Mouse (Mus musculus): ENCODE measurements around the gene Mink1. TPM values are rescaled to one million over a fixed set of nuclear protein-coding genes. Genes with fewer than 3 reads are reported as not detected.
A peak's percentile ranks its signal among the peaks of the same experiment; 100 is the strongest.
"Not testable (repeated sequence)": the region's sequence is repeated elsewhere in the genome, so short reads cannot be mapped to it uniquely, and the experiment has no call there.

The Mink1 gene
- total RNA-seq (2021) = 100 to 1,000 TPM; 411 to 445 TPM
- long read RNA-seq, experiment 1, full-length matches to known transcripts = 122 of 431 reads
- long read RNA-seq, experiment 1, partial matches to known transcripts = 41 of 431 reads
- long read RNA-seq, experiment 1, other reads (novel, unspliced or antisense) = 268 of 431 reads
- long read RNA-seq, experiment 2, full-length matches to known transcripts = 133 of 436 reads
- long read RNA-seq, experiment 2, partial matches to known transcripts = 62 of 436 reads
- long read RNA-seq, experiment 2, other reads (novel, unspliced or antisense) = 241 of 436 reads

DNA sequence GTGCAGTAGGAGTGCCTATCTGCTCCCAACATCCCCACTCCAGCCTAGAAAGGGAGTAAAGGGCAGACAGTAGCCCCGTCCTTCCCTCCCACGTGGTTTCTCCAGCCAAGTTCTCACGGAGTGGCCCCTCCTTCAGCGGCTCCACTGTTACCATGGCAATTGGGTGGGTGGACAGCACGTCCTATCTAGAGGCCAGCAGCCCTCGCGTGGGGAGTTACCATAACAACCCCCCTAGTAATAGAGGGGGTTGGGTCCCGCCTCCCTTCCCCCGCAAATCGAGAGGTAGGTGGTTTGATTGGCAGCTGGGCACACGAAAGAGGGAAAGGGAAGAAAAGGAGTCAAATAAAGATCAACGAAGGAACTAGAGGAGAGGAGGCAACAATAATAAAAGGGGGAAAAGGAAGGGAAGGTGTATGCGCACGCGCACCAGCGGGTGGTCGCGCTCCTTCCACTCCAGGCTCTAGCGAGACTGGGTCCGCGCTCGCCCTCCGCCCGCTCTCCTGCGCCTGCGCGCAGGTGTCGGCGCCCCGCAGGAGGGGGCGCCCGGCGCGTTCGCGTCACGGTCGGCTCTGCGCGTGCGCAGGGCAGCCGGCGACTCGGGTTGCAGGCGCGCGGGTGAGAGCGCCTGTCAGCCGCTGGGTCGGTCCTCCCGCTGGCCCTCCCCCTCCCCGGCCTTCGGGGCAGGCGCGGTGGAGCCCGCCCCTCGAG is at the start of gene Mink1:
Mink1 (plus strand) TSS at position 595 of the 708 bp plus-strand sequence.
- no peak; the same call in 1 of the 2 replicates for TF ChIP-seq CTCF (IDR thresholded peaks at IDR 0.05)

DNA sequence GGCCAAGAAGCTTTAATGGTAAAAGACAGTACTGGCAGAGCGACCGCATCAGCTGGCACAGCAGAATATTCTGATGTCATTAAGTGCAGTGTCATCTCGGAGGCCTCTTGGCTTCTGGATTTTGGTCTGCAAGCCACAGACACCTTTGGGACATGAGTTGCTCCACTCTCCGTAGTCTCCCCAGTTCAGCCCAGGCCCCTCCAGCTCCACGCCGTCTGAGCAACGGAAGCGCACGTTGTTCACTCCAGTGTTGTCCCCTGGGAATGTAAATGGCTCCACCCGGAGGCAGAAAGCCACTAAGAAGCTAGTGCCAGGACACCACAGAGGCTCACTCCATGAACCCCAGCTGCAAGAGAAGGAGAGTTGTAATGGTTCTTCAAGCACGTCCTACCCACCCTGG is 49.2 kb upstream of the Mink1 start:
- Histone ChIP-seq H3K27ac (no peak overlapping the region), H3K4me3 (no peak overlapping the region)
- intact Hi-C loops (cut with DNase I) = no loop called here
- TF ChIP-seq CTCF (IDR thresholded peaks at IDR 0.05) = no peak
- DNase-seq (ENCODE audit: extremely low spot score in 1 of 2, low spot score in 2 of 2) = no peak

More for the DNA sequence above, at the start of gene Mink1:
- intact Hi-C loops (cut with DNase I) = loop anchor here (2.0 kb wide), 2 partner anchors 22 to 38 kb away; partner anchors contain the start of genes Pld2 and Psmb6
- Histone ChIP-seq H3K4me3 (peak within 1 kb of the TSS; percentile 100), H3K27ac (peak within 1 kb of the TSS; percentile 98)
- DNase-seq (ENCODE audit: extremely low spot score in 1 of 2, low spot score in 2 of 2) = peak; percentile 91 to 92

DNA sequence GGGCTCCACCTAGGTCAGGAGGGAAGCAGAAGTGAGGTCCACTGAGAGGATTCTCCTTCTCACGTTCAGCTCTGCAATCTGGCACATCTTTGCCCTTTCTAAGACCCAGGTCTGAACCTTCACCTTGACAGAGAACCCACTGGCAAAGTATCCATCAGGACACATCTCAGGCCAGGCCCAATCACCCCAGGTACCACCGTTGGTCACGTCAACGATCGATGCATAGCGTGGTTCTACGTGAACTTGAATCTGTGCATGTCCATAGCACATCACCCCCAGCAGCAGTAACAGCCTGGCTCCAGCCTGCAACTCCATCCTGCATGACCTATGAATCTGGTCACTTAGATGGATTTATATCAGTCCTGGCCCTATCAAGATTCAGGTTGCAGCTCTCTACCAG is 48.4 kb upstream of the Mink1 start, which contains the start of gene Vmo1:
Vmo1 (minus strand) TSS at position 329 of the 400 bp plus-strand sequence.
- no peak for DNase-seq (ENCODE audit: extremely low spot score in 1 of 2, low spot score in 2 of 2)
- no peak for TF ChIP-seq CTCF (IDR thresholded peaks at IDR 0.05)
- H3K27ac ChIP-seq = no peak within 1 kb of the TSS
- intact Hi-C loops (cut with DNase I) = no loop called here
- H3K4me3 ChIP-seq = no peak within 1 kb of the TSS

DNA sequence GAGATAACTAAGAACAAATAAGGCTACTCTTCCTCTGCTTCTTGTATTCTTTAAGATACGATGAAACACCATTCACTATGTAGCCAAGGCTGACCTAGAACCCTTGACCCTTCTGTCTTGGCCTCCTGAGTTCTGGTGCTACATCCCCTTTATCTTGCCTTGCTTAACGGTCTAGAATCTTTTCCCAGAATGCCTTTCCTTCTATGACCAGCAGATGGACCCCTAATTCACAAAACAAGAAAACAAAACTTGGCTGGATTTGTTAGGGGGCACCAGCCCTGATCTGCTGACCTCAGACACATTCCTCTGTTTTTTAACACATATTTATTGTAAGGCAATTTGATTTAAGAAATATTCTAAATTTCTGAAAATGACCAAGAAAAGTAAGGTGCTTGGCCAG is 46.3 kb upstream of the Mink1 start:
- intact Hi-C loops (cut with DNase I) = loop anchor here (2.0 kb wide), 2 partner anchors 88 to 108 kb away; no protein-coding TSS in a partner anchor
- TF ChIP-seq CTCF (IDR thresholded peaks at IDR 0.05) = peak; percentile 85
- H3K27ac ChIP-seq = no peak overlapping the region
- no peak for DNase-seq (ENCODE audit: extremely low spot score in 1 of 2, low spot score in 2 of 2)
- H3K4me3 ChIP-seq = no peak overlapping the region

DNA sequence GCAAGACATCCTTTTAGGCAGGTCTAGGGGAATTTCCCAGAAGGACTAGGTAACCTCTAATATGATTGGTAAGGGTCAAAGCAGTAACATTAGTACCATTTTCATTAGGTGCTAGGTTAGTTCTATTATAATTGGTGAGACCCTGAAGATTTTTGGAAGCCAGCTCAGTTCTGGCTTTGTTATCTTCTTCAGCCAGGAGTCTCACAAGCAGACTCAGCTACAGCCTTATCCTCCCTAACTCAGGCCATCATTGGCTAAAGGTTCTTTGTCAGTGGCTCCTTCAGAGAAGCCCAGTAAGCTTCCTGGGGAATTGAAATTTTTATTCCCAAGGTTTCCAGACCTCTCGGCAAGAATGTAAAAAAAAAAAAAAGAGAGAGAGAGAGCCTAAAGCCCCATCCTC is 44.2 kb upstream of the Mink1 start:
- intact Hi-C loops (cut with DNase I) = loop anchor here (2.0 kb wide), 1 partner anchor 236 kb away; no protein-coding TSS in a partner anchor
- Histone ChIP-seq H3K27ac (no peak overlapping the region), H3K4me3 (no peak overlapping the region)
- DNase-seq (ENCODE audit: extremely low spot score in 1 of 2, low spot score in 2 of 2) = no peak
- TF ChIP-seq CTCF (IDR thresholded peaks at IDR 0.05) = no peak

DNA sequence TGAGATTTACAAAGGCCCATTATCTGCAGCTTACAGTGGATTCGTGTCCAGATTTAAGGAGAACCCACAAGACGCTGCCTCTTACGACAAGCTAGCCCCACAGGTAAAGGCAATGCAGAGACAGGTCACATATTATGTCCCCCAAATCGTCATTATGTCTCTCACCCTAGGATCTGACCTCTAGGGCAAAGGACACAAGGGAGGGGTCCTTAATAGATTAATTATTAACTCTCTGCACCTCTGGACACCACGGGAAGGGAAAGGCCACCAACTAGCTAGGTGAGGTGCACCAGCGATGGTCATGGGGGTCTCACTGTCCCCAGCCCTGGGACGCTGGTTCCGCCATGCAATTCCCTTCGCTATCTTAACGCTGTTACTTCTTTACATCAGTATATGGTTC is 43.8 kb upstream of the Mink1 start, which contains the start of gene Gltpd2:
Gltpd2 (plus strand) TSS at position 274 of the 400 bp plus-strand sequence.
- intact Hi-C loops (cut with DNase I) = loop anchor here (2.0 kb wide), 1 partner anchor 236 kb away; no protein-coding TSS in a partner anchor
- TF ChIP-seq CTCF (IDR thresholded peaks at IDR 0.05) = no peak
- Histone ChIP-seq H3K4me3 (peak within 1 kb of the TSS; percentile 31), H3K27ac (no peak within 1 kb of the TSS)
- no peak for DNase-seq (ENCODE audit: extremely low spot score in 1 of 2, low spot score in 2 of 2)

DNA sequence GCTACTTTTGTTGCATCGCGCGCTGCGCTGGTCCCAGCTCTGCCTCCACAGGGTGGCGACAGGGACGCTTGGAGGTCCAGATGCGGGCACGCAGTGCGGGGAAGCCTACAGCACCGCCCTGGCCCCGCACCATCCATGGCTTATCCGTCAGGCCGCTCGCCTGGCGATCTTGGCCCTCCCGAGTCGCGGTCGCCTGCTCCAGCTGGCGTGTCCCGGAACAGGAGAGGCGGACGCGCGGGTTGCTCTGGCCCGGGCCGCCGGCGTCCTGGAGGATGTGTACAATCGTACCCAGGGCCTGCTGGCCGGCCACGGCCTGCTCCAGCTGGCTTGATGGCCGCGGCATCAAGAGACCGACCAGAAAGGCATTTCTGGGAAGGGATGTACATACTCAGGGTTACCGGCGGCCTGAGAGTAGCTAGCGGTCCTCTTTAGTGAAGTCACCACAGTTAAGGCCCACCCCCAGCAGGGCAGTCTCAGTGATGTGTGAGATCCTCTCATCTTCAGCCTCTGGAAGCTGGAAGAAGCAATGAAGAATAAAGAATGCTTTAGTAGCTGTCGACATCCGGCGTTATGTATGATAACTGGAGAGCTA is 42.4 kb upstream of the Mink1 start:
- Histone ChIP-seq H3K27ac (0 out of 2 replicates have a peak overlapping the region, but pooled peaks have one; percentile 7), H3K4me3 (peak overlapping the region; percentile 31)
- TF ChIP-seq CTCF (IDR thresholded peaks at IDR 0.05) = no peak; the same call in 1 of the 2 replicates
- DNase-seq (ENCODE audit: extremely low spot score in 1 of 2, low spot score in 2 of 2) = peak in 1 of 2 experiments; percentile 17
- intact Hi-C loops (cut with DNase I) = no loop called here

DNA sequence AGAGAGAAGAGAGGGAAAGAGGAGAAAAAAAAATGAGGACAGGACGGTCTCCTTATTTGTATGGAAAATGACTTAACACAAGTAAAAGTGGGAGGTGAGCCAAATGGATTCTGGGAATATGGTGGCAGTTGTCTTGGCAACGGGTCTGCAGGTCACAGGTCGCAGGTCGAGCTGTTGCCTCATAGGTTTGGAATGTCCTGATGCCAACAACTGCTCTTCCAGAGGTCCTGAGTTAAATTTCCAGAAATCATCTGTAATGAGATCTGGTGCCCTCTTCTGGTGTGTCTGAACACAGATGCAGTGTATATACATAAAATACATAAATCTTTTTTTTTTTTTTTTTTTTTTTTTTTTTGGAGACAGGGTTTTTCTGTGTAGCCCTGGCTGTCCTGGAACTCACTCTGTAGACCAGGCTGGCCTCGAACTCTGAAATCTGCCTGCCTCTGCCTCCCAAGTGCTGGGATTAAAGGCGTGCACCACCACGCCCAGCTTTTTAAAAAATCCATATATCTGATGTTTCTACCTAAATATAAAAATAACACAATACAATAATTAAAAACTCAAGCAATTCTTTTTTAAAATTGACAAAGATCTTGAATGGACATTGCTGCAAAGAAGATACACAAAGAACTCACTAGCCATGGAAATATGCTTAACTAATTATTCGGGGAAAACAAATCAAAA is 39.2 kb upstream of the Mink1 start:
- peak; percentile 6; the same call in 1 of the 2 replicates for TF ChIP-seq CTCF (IDR thresholded peaks at IDR 0.05)
- H3K27ac ChIP-seq; H3K4me3 ChIP-seq; DNase-seq (ENCODE audit: extremely low spot score in 1 of 2, low spot score in 2 of 2); intact Hi-C loops (cut with DNase I): not testable (repeated sequence)

DNA sequence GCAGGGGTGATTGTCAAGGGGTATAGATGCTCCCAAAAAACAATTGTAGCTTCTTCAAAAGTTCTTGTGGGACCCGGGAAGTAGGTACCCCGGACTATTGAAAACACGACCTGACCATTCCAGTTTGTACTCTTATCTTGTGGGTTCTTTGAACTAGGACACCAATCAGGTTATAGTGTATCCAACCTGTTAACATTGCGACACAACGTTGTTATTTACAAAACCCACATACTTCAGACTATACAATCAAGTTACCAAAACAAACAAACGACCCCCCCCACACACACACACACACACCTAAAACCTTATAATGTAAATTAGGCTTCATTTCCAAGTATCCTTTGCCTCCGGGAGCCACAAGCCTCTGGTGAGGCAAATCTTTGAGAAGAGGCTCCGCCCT is 37.9 kb upstream of the Mink1 start:
- intact Hi-C loops (cut with DNase I) = loop anchor here (2.0 kb wide), 1 partner anchor 38 kb away; the partner anchor contains the start of gene Mink1
- no peak for TF ChIP-seq CTCF (IDR thresholded peaks at IDR 0.05)
- DNase-seq (ENCODE audit: extremely low spot score in 1 of 2, low spot score in 2 of 2) = no peak
- Histone ChIP-seq H3K4me3 (peak overlapping the region; percentile 73), H3K27ac (peak overlapping the region; percentile 26; the same call in 1 of the 2 replicates)

DNA sequence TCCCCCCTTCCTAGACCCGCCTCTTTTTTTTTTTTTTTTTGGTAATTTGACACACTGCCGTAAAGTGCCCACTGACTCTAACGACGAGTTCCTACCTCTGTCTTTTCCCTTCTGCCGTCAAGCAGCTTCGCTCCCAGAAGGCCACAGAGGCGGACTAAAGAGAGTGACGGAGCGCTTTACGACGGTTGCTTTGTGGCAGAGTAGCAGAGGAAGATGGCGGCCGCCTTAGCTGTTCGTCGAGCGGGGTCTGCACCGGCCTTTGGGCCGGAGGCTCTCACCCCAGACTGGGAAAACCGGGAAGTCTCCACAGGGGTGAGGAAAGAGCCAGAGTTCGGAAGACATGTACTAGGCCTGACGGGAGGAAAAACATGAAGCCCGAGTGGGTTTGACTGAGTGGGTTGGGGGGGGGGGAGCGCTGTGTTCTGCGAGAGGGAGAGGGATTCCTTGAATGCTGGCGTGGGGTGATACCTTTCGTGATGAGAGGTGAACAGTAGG is 37.5 kb upstream of the Mink1 start, which contains the start of gene Psmb6:
Psmb6 (plus strand) TSS at position 184 of the 495 bp plus-strand sequence.
- intact Hi-C loops (cut with DNase I) = loop anchor here (2.0 kb wide), 1 partner anchor 38 kb away; the partner anchor contains the start of gene Mink1
- peak within 1 kb of the TSS; percentile 73 for H3K4me3 ChIP-seq
- TF ChIP-seq CTCF (IDR thresholded peaks at IDR 0.05) = no peak
- peak; percentile 87 to 92 for DNase-seq (ENCODE audit: extremely low spot score in 1 of 2, low spot score in 2 of 2)
- peak within 1 kb of the TSS; percentile 67 for H3K27ac ChIP-seq

DNA sequence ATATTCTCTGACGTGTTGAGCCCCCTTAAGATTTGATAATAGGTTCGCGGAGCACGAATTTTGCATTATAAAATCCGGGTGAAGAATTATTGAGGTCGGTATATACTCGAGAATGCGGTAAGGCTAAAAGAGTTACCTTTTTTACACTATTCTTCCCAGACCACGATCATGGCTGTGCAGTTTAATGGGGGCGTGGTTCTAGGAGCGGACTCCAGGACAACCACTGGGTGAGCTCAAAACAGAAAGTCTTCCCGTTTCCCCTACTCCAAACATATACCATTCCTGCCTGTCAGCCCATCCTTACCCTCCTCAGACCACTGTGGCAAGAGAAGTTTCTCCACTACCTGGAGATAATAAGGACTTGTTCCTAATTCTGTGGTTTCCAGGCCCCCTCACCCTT is 37.0 kb upstream of the Mink1 start:
- DNase-seq (ENCODE audit: extremely low spot score in 1 of 2, low spot score in 2 of 2) = no peak
- intact Hi-C loops (cut with DNase I) = loop anchor here (2.0 kb wide), 1 partner anchor 37 kb away; the partner anchor contains the start of gene Mink1
- Histone ChIP-seq H3K27ac (peak overlapping the region; percentile 67), H3K4me3 (peak overlapping the region; percentile 73)
- TF ChIP-seq CTCF (IDR thresholded peaks at IDR 0.05) = no peak

Measured in left cerebral cortex, adult 2 months (tissue).